Mouse (Mus musculus): ENCODE measurements around the gene H2-M3.
"Not testable (repeated sequence)": the region's sequence is repeated elsewhere in the genome, so short reads cannot be mapped to it uniquely, and the experiment has no call there.

H2-M3 gene

DNA sequence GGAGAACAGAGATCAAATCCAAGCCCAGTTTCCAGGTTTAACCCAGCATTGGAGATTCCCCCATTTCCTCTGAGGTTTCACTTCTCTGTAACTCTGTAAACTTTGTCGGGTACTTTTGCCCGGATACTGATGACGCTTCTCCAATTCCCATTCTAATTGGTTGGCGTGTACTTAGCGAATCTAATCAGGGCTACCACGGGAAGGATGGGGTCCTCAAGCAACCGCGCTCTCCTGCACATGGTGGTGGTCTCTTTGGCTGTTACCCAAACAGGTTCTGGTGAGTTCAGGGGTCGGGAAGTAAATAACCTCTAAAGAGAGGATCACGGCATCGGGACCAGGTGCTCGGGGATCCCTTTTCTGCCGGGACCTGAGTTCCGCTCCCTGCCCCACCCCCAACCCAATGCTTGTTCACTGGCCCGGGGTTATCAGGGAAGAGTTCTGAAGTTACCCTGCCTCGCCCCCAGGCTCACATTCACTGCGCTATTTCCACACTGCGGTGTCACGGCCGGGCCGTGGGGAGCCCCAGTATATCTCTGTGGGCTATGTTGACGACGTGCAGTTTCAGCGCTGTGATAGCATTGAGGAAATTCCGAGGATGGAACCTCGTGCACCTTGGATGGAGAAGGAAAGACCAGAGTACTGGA, at the start of gene H2-M3:
Gene H2-M3 (plus strand): TSS at position 163 of the 644 bp plus-strand sequence.
- DNase-seq = peak; percentile 89

- no peak for DNase-seq
Measured at GRCm38 (mm10) chr17:37221879-37222278, 48.1 kb upstream of the H2-M3 start.

GRCm38 (mm10) chr17:37237230-37237629, 32.8 kb upstream of the H2-M3 start, which contains the start of gene Olfr97:
TSS of gene Olfr97 (minus strand) at chr17:37237330.
- DNase-seq = not testable (repeated sequence)

DNA sequence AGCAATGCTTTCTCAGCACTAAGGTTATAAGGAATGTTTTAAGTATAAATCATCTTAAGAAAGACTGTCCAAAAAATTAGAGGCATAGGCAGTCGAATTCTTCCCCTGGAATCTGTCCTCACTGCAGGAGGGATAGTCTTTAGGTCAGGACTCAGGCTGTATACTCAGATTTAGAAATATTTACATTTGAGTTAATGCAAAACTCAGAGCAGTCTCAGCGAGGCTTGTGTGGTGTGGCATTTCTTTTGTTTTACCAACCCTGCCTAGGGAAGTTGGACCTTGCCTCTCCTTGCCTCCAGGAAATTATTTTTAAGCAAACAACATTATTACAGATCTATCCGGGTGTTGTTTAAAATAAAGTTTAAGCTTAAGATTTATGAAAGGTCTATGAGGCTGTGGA, 27.8 kb upstream of the H2-M3 start:
- DNase-seq = no peak

DNA sequence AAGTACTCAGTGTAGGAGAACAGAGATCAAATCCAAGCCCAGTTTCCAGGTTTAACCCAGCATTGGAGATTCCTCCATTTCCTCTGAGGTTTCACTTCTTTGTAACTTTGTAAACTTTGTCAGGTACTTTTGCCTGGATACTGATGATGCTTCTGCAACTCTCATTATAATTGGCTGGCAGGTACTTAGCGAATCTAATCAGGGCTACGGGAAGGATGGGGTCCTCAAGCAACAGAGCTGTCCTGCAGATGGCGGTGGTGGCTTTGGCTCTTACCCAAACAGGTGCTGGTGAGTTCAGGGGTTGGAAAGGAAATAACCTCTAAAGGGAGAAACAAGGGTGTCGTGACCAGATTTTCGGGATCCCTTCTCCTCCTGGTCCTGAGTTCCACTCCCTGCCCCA, 23.3 kb upstream of the H2-M3 start:
- DNase-seq = peak; percentile 7

DNA sequence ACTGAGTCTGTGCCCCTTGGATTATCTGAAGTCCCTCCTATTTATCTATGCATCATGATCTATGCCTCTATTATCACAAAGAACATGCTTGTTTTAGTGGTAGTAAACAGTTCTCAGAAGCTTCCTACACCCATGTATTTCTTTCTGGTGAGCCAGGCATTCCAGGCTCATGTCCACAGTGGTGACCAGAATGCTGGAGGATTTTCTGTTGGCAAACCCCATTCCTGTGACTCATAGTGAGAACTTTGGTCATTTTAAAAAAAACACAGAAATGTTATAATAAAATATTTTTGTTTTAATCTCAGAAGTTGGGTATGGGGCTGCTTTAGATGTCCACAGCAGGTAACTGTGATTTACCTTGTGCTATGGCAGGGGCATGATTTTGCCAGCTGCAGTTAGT, 20.6 kb upstream of the H2-M3 start:
- no peak for DNase-seq

DNA sequence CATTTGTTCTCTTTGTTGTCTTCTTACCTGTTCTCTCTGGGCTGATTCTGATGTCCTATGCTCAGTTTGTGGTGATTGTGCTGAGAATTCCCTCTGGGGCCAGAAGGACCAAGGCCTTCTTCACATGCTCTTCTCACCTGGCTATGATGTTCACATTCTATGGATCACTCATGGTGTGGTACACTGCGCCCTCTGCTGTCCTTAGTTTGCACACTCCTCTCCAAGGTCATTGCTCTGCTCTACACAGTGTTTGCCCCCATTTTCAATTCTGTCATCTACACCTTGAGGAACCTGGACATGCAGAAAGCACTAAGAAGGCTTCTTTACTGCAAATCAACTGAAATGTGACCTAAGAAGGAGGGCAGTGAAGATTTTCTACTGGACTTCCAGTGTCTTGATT, 19.5 kb upstream of the H2-M3 start:
- no peak for DNase-seq

DNA sequence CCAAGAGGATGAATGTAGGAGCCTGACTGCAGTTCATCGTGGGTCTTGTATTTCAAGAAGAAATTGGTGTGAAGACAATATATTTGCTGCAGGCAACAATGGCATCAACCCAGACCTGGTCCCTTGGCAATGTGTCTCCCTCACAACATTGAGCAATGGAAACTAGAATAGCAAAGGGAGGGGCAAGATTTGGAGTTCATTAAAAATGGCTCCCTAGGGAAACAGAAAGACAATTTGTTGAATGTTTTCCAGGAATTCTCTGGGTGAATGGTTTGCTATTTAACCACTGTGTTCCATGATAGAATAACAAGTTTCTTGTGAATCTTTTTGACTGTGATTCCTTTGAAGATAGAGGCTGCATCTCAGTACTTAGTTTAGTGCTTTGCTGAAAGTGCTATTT, 6.4 kb upstream of the H2-M3 start, which contains the start of gene Olfr98:
Gene Olfr98 (minus strand): TSS at position 124 of the 400 bp plus-strand sequence.
- DNase-seq = no peak

DNA sequence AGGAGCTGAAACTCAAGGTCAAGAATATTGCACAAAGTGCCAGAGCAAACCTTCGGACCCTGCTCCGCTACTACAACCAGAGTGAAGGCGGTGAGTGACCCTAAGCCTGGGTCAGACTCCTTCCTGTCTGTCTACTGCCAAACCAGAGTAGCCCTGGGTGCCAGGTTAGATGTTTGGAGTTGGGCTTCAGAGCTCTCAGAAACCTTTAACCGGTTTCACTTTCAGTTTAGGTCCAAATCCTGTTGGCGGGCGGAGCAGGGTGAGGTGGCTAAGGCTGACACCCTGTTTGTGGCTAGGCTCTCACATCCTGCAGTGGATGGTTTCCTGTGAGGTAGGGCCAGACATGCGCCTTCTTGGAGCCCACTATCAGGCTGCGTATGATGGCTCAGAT, 677 bp downstream of the H2-M3 start:
- DNase-seq = no peak

- DNase-seq = no peak
Measured at GRCm38 (mm10) chr17:37275626-37276248, 5.7 kb downstream of the H2-M3 start.

GRCm38 (mm10) chr17:37276573-37276972, 6.6 kb downstream of the H2-M3 start:
- DNase-seq = no peak

GRCm38 (mm10) chr17:37280331-37280730, 10.3 kb downstream of the H2-M3 start:
- DNase-seq = no peak

- no peak for DNase-seq
Measured at GRCm38 (mm10) chr17:37283360-37283759, 13.3 kb downstream of the H2-M3 start, which contains the start of gene Olfr99. TSS of gene Olfr99 (minus strand) at chr17:37283460.

- DNase-seq = no peak
Measured at GRCm38 (mm10) chr17:37304213-37304612, 34.2 kb downstream of the H2-M3 start, which contains the start of gene Olfr101. TSS of gene Olfr101 (minus strand) at chr17:37304313.

DNA sequence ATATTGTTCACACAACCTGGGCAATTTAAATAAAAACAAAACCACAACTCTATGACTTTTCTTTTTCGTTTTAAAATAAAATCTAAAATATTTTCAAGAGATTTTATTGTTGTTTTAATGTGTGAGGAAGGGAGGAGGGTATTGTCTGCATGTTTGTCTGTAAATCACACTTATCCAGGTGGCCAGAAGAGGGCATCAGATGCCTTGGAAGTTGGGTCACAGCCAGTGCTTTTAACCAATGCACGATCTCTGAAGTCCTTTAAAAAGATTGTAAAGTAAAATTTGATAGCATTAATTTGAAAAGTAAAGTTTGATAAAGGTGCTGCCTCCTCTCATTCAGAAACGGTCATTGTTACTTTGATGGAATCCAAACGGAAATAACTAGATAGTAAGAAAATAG, 38.5 kb downstream of the H2-M3 start:
- DNase-seq = no peak

DNA sequence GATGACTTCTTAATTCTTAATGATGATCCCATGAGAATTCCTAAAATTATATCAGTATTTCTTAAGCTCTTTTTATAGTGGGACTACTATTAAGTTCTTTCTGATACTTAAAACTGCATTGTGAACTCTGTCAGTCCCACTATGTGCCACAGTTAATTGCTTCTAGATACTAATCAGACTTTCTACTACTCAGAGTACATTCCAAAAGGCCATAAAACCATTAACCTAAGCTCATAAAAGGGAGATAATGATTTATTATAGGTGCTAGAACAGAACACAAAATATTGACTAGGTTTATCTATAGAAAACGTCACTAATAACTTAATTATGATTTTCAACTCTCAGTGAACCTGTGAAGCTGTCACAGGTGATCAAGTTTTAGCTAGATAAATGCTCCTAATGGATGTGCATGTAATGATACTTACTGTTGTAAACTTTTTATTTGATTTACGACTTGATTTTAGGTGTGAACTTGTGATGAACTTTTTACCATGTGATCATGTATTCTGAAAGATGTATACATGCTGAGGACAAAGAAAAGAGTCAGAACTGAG, 40.2 kb downstream of the H2-M3 start:
- no peak for DNase-seq

DNA sequence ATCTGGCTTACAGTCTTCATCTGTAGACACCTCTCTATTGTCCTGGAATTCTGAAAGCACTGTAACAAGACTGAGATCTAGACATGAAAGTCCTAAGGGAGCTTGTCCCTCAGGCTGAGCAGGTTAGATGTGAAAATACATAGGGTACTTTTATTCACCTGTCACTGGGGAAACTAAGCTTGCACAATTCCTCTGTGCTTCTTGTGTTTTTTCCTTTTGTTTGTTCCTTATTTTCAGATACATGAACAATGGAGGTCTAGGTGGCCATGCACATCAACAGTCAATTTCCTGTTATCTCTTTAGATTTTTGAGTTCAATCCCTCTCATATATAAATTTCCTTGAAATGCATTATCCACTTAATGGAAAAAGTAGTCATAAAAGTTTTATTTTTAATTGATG, 46.9 kb downstream of the H2-M3 start, which contains the start of gene Olfr102:
Gene Olfr102 (minus strand): TSS at position 101 of the 400 bp plus-strand sequence.
- no peak for DNase-seq
